Mouse (Mus musculus): ENCODE data around the gene Tmem156.

DNA sequence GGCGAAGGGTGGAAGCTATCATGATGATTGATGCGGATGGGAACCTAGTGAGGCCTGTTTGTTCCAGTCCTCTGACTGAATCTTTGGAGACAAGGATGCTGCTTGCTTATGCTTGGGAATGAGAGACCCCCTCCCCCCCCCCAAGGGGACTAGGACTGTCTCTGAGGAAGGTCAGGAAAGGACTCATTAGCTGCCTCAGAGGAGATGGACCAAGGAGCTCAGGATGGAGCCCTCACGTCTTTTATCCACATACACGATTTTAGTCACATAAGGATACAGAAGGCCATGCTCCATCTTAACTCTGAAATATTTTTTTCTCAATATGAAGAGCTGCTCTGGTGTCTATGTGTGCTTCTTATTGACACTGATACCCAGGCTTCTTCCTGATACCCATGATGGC, 29.7 kb downstream of the Tmem156 start:
- TF ChIP-seq CTCF (IDR thresholded peaks at IDR 0.05; ENCODE audit: borderline replicate concordance, control insufficient read depth, extremely low read depth, insufficient read depth, low read length, poor library complexity) (no peak), POLR2A (IDR thresholded peaks at IDR 0.05; ENCODE audit: control insufficient read depth, extremely low read depth, insufficient read depth, low read length, poor library complexity) (no peak)

Data from thymus, adult 2 months (tissue).